Mouse (Mus musculus): ENCODE data around the gene Sdhb.

Sdhb gene

DNA sequence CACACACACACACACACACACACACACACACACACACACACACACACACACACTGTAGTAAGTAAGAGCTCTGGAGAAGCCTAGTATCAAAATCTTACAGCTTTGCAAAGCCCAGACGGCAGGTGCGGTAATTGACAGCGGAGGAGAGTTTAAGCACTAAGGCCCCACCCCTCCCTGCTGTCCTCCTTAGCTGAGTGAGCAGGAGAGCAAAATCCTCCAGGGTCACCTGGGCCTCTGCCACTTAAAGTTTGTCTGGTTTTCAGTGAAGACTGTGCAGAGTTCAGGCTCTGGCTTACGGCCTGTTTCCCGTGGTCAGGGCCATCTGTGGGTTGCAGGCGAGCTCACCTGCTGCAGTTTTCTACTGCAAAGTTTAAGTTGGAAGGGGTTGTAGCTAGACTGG, 12.5 kb upstream of the Sdhb start:
- no peak for DNase-seq (ENCODE audit: low spot score)

- DNase-seq (ENCODE audit: low spot score): no peak
Measured at GRCm38 (mm10) chr4:140949052-140949451, 12.0 kb upstream of the Sdhb start.

GRCm38 (mm10) chr4:140949616-140950015, 11.4 kb upstream of the Sdhb start:
- peak; percentile 52 for DNase-seq (ENCODE audit: low spot score)

- no peak for DNase-seq (ENCODE audit: low spot score)
Measured at GRCm38 (mm10) chr4:140950574-140950973, 10.4 kb upstream of the Sdhb start.

GRCm38 (mm10) chr4:140951861-140952641, 9.0 kb upstream of the Sdhb start:
- DNase-seq (ENCODE audit: low spot score): peak; percentile 88

GRCm38 (mm10) chr4:140957131-140957702, 3.8 kb upstream of the Sdhb start:
- DNase-seq (ENCODE audit: low spot score): no peak

GRCm38 (mm10) chr4:140957725-140958124, 3.3 kb upstream of the Sdhb start:
- DNase-seq (ENCODE audit: low spot score): peak; percentile 80

DNA sequence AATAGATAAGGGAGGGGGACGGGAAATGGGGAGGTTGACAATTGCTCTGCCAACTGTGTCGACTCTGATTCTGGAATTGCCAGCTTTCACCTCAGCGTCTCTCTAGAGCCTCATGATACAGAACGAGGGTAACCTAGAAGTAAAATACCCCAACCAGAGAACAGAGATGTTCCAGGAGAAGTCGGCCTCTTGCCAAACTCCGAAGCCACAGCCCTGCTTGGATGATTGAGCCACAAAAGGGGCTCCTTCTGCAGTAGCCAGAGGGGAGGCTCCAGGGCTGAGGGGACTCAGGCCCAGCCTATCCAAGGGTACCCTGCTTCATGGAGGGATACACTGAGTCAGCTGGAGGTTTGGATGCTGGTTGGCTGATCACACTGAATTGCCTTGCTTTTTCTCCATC, 2.7 kb upstream of the Sdhb start:
- no peak for DNase-seq (ENCODE audit: low spot score)

- DNase-seq (ENCODE audit: low spot score): no peak
Measured at GRCm38 (mm10) chr4:140959128-140959679, 1.8 kb upstream of the Sdhb start.

- DNase-seq (ENCODE audit: low spot score): no peak
Measured at GRCm38 (mm10) chr4:140959715-140960479, 1.1 kb upstream of the Sdhb start.

- DNase-seq (ENCODE audit: low spot score): no peak
Measured at GRCm38 (mm10) chr4:140961467-140962206, 634 bp downstream of the Sdhb start.

GRCm38 (mm10) chr4:140962207-140962909, 1.4 kb downstream of the Sdhb start:
- no peak for DNase-seq (ENCODE audit: low spot score)

DNA sequence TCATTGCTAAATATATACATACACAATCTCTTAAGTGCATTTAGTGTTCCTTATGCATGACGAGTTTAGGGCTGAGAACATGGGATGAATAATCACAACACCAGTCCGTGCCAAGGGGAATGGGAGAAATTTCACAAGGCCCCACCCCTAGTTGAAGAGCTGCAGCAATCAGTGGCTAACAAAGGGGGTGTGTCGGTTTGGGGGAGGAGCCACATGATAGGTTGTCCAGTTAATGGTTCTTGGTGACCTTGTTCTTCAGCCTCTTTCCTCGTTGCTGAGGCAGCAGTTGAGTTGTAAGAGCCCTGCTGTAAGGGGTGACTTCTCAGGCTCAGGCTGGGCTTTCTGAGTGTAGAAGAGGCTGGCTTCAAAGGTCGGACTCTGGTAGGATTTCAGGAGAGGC, 1.9 kb downstream of the Sdhb start:
- DNase-seq (ENCODE audit: low spot score): no peak

- no peak for DNase-seq (ENCODE audit: low spot score)
Measured at GRCm38 (mm10) chr4:140963941-140964597, 3.1 kb downstream of the Sdhb start.

- DNase-seq (ENCODE audit: low spot score): peak; percentile 70
Measured at GRCm38 (mm10) chr4:140964620-140965019, 3.6 kb downstream of the Sdhb start.

GRCm38 (mm10) chr4:140967386-140968159, 6.6 kb downstream of the Sdhb start:
- DNase-seq (ENCODE audit: low spot score): no peak

GRCm38 (mm10) chr4:140971691-140972090, 10.7 kb downstream of the Sdhb start:
- no peak for DNase-seq (ENCODE audit: low spot score)

DNA sequence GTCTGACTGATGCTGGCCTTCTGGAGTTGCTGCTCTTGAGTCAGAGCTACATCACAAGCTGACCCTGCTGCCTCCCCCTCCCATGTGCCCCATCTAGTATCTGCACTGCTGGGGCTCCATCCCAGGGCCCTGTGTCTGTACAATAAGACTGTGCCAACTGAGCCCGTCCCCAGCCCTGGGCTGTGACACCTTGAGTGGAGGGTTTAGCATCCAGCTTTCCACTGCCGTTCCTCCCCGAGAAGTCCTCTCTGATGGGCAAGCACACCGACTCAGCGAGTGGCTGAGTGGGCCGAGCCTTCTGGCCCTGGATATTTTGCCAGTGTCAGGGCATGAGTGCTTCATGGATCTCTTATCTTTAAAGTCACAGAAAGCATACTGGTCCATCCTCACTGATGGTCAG, 13.4 kb downstream of the Sdhb start:
- DNase-seq (ENCODE audit: low spot score): no peak

DNA sequence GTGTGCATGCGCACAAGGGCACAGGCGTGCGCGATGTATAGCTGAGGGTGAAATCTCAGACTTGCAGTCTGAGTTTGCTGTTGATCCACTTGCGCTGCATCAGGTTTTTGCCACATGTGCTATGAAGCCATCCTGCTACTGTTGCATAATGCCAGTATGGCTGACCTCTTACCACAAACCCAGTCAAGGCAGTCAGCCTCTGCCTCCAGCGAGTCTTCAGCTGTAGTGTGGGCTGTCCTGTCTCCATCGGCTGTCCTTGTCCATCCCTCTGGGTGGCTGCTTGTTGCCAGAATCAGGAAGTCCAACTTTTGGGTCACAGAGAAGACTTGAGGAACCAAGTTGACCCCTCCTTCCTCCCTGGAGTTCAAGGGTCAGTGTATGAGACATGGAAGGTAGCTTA, 14.4 kb downstream of the Sdhb start:
- DNase-seq (ENCODE audit: low spot score): no peak

DNA sequence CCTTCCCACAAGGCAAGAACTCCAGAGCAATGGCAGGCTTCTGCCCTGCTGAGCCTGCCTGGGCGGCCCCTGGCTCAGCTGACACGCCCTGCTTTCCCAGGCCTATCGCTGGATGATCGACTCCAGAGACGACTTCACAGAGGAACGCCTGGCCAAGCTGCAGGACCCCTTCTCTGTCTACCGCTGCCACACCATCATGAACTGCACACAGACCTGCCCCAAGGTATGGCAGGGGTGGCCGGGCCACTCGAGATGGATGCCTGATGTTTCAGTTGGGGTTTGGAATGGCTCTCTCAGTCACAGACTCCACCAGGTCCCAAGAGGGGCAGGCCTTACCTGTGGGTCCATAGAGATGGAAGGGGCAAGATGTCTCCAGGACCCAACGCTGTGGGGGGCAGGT, 16.3 kb downstream of the Sdhb start:
- no peak for DNase-seq (ENCODE audit: low spot score)

Measured in T-cell, adult 2 months (primary cell).